Mouse (Mus musculus) adrenal gland, postnatal 36 days (tissue): Measurements from ENCODE around the gene Mrpl17. TPM values are rescaled to one million over a fixed set of nuclear protein-coding genes. Genes with fewer than 3 reads are reported as not detected.
"Not testable (repeated sequence)": the region's sequence is repeated elsewhere in the genome, so short reads cannot be mapped to it uniquely, and the experiment has no call there.

ENCODE experiments used
- DNase-seq, 2 experiments: peaks; one replicate each; pipeline ENCODE4 v3.0.0; 2021; ENCODE audit warnings: mixed read lengths in 1 of 2
- long read RNA-seq, 2 experiments: library from polyadenylated mRNA; stranded (forward); transcript quantifications; one replicate each; pipeline ENCODE4 v2.0.0; 2021; ENCODE audit warnings: borderline sequencing depth in 2 of 2
- total RNA-seq, 2 experiments: library from RNA; stranded (reverse); gene quantifications; 2 replicates each; pipeline ENCODE4 v1.2.3; 2021

Gene Mrpl17
- total RNA-seq = 100 to 1,000 TPM; 202 to 215 TPM
- long read RNA-seq, experiment 1, full-length matches to known transcripts = 211 of 218 reads
- long read RNA-seq, experiment 1, partial matches to known transcripts = 2 of 218 reads
- long read RNA-seq, experiment 1, other reads (novel, unspliced or antisense) = 5 of 218 reads
- long read RNA-seq, experiment 2, full-length matches to known transcripts = 85 of 85 reads
- long read RNA-seq, experiment 2, partial matches to known transcripts = 0 of 85 reads
- long read RNA-seq, experiment 2, other reads (novel, unspliced or antisense) = 0 of 85 reads

GRCm38 (mm10) chr7:105810877-105811489 is at the start of gene Mrpl17:
Gene Mrpl17, minus strand, starts transcription at chr7:105811099.
- peak; percentile 99 to 100 for DNase-seq

GRCm38 (mm10) chr7:105855718-105856560 is 45.0 kb upstream of the Mrpl17 start:
- DNase-seq = not testable (repeated sequence)

GRCm38 (mm10) chr7:105824281-105824680 is 13.4 kb upstream of the Mrpl17 start:
- DNase-seq = no peak

GRCm38 (mm10) chr7:105818483-105818882 is 7.6 kb upstream of the Mrpl17 start:
- no peak for DNase-seq

- DNase-seq = no peak
These were observed 5.8 kb upstream of the Mrpl17 start for GRCm38 (mm10) chr7:105816736-105817135.

- no peak for DNase-seq
These were observed 2.4 kb upstream of the Mrpl17 start for GRCm38 (mm10) chr7:105813326-105813725.

GRCm38 (mm10) chr7:105812566-105812965 is 1.7 kb upstream of the Mrpl17 start:
- no peak for DNase-seq

- no peak for DNase-seq
These were observed 617 bp upstream of the Mrpl17 start for GRCm38 (mm10) chr7:105811516-105811915.

GRCm38 (mm10) chr7:105810280-105810876 is 521 bp downstream of the Mrpl17 start:
- peak in 1 of 2 experiments; percentile 17 for DNase-seq

GRCm38 (mm10) chr7:105809836-105810235 is 1.1 kb downstream of the Mrpl17 start:
- no peak for DNase-seq

GRCm38 (mm10) chr7:105808385-105808784 is 2.5 kb downstream of the Mrpl17 start:
- DNase-seq = no peak

GRCm38 (mm10) chr7:105806716-105807115 is 4.2 kb downstream of the Mrpl17 start:
- DNase-seq = no peak

GRCm38 (mm10) chr7:105806125-105806524 is 4.8 kb downstream of the Mrpl17 start:
- DNase-seq = no peak

- DNase-seq = no peak
These were observed 7.5 kb downstream of the Mrpl17 start for GRCm38 (mm10) chr7:105803428-105803827.

- DNase-seq = no peak
These were observed 8.1 kb downstream of the Mrpl17 start for GRCm38 (mm10) chr7:105802771-105803170.

- DNase-seq = no peak
These were observed 8.6 kb downstream of the Mrpl17 start for GRCm38 (mm10) chr7:105802312-105802711.

- no peak for DNase-seq
These were observed 13.9 kb downstream of the Mrpl17 start for GRCm38 (mm10) chr7:105796972-105797371.

- DNase-seq = no peak
These were observed 15.0 kb downstream of the Mrpl17 start for GRCm38 (mm10) chr7:105795759-105796366.

GRCm38 (mm10) chr7:105793701-105794100 is 17.2 kb downstream of the Mrpl17 start:
- DNase-seq = no peak

GRCm38 (mm10) chr7:105791147-105791546 is 19.8 kb downstream of the Mrpl17 start:
- DNase-seq = no peak

- DNase-seq = peak in 1 of 2 experiments; percentile 48
These were observed 23.4 kb downstream of the Mrpl17 start, which contains the start of gene Dchs1 for GRCm38 (mm10) chr7:105787285-105788140. Gene Dchs1, minus strand, starts transcription at chr7:105787654.
